Mouse (Mus musculus) right cerebral cortex, adult 2 months (tissue): ENCODE measurements at regions not wholly inside any gene's neighbourhood (a gene's known extent, or its start where the extent isn't known, plus 50 kb on each side); places are given as distances from the start of the nearest gene placed in this dataset.

Experiments
- DNase-seq, 2 experiments: peaks; one replicate each; pipeline ENCODE4 v3.0.0; 2021 to 2022; ENCODE audit warnings: low spot score in 2 of 2

DNA sequence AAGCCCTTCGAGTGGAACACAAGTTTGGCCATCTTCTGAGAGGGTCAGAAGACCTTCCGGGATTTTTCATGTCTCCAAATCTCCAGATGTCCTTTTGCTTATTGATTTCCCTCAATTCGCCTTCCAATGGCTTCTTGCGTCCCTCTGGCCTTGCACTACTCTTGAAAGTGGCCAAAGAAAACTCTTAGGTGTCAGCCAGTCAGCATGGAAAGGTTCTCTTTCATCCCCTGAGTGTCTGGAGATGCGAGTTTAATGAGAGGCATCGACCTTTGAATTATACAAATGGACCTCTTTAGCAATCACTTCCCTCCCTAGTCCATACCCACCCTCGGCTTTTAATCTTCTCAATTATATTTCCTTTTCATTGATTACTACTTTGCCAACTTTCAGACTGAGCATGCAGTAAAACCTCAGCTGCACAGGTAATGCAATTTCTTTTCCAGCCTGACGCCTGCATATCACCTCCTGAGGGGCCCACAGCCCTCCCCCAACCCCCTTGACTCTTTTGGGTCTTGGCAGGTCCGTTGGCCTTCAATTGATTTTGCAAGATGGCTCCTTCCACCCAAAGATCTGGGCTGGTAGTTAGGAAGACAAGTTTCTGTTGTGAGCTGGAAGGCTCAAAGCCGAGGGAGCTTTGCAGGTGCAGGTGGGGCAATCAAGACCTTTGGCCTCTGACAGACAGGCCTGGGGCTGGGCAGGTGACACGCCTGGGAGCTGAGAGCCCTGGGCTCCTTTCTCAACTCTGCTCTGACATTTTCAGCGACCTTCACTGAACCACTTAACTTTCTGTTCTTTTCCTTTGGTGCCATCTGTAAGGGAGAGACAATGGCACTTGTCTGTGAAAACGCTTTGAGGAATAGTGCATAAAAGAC is 461.8 kb downstream of the Ccdc171 start:
- no peak for DNase-seq

- no peak for DNase-seq
Observed at GRCm38 (mm10) chr4:83987846-83988245, 462.5 kb downstream of the Ccdc171 start.

DNA sequence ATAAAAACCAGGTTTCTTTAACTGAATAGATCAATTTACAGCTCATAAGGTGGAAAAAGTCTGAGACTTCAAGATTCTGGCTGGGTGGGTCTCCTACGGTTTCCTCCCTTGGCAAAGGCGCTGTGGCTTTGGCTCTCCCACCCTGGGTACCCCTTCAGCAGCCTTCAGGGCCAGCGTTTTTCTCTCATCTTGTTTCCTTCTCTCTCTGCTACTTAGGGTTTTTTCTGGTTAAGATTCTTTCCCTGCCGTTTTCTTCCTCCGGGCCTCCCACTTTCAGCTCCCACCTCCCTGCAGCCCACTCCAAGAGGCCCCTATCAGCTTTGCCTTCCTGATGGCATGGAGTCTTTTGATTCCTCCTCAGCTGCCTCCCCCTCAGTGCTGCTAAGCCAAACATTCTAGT is 463.0 kb downstream of the Ccdc171 start:
- no peak for DNase-seq

DNA sequence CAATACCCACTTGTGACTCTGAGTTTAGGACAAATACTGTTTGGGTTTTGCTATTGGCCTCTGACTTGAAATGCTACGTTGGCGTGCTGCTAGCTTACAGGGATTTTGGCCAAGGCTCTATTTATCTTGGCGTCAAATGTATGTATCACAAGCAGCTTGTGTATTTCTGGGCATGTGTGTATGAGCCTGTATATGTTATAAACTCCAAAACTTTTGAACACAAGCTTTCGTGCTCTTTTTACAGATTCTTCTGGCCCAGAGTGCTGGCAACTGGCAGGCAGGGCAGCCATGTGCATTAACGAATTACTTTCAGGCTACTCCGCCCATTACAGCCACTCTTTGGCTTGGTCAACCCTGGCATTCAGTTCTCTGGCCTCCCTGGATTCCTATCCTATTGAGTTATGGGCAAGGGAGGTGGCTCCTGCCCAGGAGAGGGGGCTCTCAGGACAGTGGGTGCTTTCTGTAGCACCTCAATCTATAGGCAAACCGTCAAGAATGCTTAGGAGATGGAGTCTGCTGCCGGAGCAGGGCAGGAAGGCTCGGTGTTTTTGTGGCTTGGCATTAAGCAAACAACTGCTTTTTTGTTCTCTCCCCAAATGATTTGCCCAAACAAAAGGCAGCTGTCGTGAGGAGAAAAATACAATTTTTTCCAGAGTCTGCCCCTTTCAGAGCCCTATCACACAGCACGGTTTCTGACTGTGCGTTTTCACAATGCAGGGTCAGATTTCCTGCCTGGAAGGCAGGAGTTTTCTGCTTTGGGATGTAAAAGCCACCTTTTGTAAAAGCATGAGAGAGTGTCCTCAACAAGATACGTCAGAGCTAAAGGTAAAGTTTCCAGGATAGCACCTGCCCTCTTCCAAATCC is 465.0 kb downstream of the Ccdc171 start:
- DNase-seq, result no peak

DNA sequence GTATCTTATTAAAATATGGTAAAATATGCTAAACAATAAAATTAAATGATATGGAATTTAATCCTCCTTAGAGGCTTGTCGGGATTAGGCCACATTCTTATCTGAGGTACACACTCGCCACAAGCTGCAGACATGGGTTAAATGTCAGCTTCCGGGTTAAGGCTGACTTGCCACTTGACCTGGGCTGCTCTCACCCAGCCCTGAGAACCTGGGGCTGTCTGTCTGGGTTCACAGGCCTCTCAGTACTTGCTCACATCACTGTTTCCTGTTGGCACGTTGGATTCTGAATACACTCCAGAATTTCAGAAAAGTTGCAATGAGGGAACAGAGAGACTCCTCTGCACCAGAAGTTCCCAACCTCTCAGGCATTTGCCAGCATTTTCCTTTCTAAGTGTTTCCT is 465.9 kb downstream of the Ccdc171 start:
- no peak for DNase-seq

GRCm38 (mm10) chr4:83997079-83997478 is 471.7 kb downstream of the Ccdc171 start:
- no peak for DNase-seq

GRCm38 (mm10) chr4:84001645-84002044 is 476.3 kb downstream of the Ccdc171 start:
- DNase-seq, result no peak

GRCm38 (mm10) chr4:84004055-84004778 is 478.9 kb downstream of the Ccdc171 start:
- DNase-seq, result no peak

GRCm38 (mm10) chr4:84004786-84005382 is 479.5 kb downstream of the Ccdc171 start:
- no peak for DNase-seq

- no peak for DNase-seq
Observed at GRCm38 (mm10) chr4:84011941-84012340, 486.6 kb downstream of the Ccdc171 start.

- DNase-seq, result no peak
Observed at GRCm38 (mm10) chr4:84015139-84015538, 489.8 kb downstream of the Ccdc171 start.

DNA sequence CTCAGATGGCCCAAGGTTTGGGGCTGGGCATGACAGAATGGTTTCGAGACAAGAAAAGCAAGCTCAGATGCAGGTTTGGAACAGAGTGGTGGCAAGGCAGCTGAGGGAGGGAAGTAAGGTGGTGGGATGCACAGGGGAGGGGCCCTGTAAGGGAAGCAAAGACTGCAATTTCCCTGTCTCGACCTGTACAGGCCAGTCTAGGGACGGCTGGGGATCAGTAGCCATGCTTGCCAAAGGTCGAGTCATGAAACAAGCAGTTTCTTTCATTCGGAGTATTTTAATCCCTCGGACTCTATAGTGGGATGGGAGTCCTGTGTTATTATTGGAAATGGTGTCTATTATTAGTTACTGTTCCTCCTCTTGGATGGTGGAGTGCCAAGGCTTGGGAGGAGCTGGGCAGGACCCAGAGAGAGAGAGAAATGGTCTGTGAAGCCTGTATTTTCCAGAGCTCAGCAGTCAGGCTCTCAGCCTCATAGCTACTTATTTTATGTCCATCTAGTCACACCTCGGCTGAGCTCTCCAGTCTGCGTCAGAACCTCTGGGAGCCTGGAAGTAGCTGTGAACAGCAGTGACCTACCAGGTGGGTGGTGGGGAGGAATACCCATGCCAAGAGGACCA is 490.3 kb downstream of the Ccdc171 start:
- DNase-seq, result no peak

GRCm38 (mm10) chr4:84018135-84018534 is 492.8 kb downstream of the Ccdc171 start:
- no peak for DNase-seq

DNA sequence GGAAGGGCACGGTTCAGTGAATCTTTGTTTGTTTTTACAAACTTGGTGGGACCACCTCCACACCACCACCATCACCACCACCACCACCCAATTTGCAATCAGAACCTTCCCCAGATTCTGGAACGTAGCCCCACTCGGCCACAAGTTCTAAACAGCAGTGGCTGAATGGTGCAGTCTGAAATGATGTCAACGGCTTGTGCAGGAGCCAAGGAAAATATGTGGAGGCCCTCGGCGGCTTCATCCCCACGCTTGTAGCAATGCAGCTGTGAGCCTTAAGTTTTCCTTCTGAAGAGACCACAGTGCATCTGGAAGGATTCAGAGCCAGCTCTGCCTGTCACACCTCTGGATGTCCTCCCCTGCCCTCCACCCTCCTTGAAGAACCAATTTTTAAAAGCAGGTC is 493.4 kb downstream of the Ccdc171 start:
- no peak for DNase-seq

DNA sequence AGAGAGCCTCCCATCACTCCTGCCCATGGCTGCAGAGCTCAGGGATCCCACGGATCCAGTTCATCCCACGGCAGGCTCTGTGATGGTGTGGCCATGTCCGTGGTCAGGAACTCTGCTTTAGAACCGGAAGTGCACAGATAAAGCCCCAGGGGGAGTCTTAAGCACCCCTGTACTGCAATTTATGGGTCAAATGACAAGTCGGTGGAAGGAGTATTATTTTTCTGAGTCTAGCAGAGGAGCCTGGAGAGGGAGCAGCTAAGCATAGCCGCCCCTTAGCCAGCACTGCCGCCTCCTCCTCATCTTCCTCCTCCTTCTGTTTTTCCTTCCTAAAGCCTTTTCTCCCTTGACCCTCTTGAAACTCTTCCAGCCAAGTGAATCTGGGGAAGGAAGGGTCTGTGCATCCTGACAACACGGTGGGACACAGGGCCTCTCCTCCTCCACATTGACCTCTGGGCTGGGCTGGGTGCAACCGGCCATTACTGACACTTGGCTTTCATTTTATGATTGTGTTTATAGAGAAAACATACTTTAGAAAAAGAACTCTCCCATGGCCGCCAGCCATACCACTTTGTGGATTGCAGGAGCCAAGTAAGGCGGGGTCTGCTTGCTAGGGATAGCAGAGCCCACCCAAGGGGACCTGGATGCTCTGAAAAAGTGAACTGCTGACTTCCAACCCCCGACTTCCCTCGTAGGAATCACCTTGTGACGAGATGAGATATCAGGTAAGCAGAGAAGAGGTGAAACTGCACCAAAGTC is 494.3 kb downstream of the Ccdc171 start:
- DNase-seq, result no peak

- DNase-seq, result no peak
Observed at GRCm38 (mm10) chr4:84020692-84021091, 495.3 kb downstream of the Ccdc171 start.

GRCm38 (mm10) chr4:84022323-84022722 is 497.0 kb downstream of the Ccdc171 start:
- DNase-seq, result no peak

- no peak for DNase-seq
Observed at GRCm38 (mm10) chr4:84026144-84026543, 500.8 kb downstream of the Ccdc171 start.

DNA sequence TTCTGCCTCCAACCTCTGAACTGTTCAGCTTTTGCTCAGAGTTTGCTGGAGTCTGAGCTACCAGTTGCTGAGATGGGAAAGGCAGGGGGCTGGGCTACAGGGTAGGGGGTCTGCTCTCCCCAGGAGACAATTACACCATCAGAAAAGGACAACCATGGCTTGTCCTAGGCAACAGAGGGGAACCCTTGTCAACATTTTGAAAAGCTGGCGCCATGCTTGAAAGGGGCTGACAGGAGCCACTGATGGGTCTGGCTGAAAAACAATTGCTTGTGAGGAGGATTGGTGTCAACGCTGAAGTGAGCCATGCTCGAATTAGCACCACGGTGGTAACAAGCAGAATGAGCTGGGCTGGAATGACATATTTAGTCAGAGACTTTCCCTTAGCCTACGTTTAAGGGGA is 502.8 kb downstream of the Ccdc171 start:
- DNase-seq, result no peak

DNA sequence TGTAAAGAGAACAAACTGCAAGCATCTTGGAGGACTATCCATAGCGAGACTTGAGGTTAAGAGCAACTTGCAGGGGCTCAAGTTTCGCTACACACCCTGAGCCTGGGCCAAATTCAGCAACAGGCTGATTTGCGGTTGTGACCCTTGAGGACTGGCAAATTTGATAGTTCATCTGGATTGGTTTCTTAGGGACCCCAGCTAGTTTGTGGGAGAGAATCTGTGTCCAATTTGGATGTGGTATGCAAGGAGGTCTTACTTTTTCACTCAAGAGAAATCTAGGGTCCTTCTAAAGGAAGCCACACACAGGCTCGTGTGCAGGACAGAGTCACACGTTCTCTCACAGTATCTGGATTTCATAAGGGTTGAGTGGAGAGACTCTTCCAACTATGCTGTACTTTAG is 505.6 kb downstream of the Ccdc171 start:
- no peak for DNase-seq

- DNase-seq, result no peak
Observed at GRCm38 (mm10) chr4:84032505-84032904, 507.2 kb downstream of the Ccdc171 start.
